Mouse (Mus musculus) intestine, embryonic 16.5 days (tissue): ENCODE results near the gene Hemk1. TPM values are rescaled to one million over a fixed set of nuclear protein-coding genes. Genes with fewer than 3 reads are reported as not detected.

Experiments used
- ATAC-seq: fragments of 200-750 bp; cut with Nextera tagmentation; 2 replicates; pipeline ENCODE4 v1.8.0; 2017; ENCODE audit warnings: moderate TSS enrichment, moderate library complexity
- H3K27ac ChIP-seq: fragments of 300-500 bp; sonication (generic); 2 replicates; pipeline ENCODE4 v1.5.1; 2014; ENCODE audit warnings: mild to moderate bottlenecking, low read length
- H3K27me3 ChIP-seq: fragments of 300-500 bp; sonication (generic); replicated peaks from 2 replicates; pipeline ENCODE4 v1.6.1; 2014; ENCODE audit warnings: low read length, control low read depth, mixed read lengths; ENCODE audit not compliant: control insufficient read depth, insufficient read depth
- H3K36me3 ChIP-seq: fragments of 300-500 bp; sonication (generic); 2 replicates; pipeline ENCODE4 v1.6.1; 2014; ENCODE audit warnings: low read length, control low read depth; ENCODE audit not compliant: control insufficient read depth, insufficient read depth
- H3K4me1 ChIP-seq: fragments of 300-500 bp; sonication (generic); 2 replicates; pipeline ENCODE4 v1.6.1; 2014; ENCODE audit warnings: low read length, control low read depth, mixed read lengths; ENCODE audit not compliant: control insufficient read depth, insufficient read depth
- H3K4me2 ChIP-seq: fragments of 300-500 bp; sonication (generic); 2 replicates; pipeline ENCODE4 v1.6.1; 2014; ENCODE audit warnings: low read depth, low read length, control low read depth
- H3K4me3 ChIP-seq: fragments of 300-500 bp; sonication (generic); 2 replicates; pipeline ENCODE4 v1.5.1; 2014; ENCODE audit warnings: mild to moderate bottlenecking, low read length
- H3K9ac ChIP-seq: fragments of 300-500 bp; sonication (generic); 2 replicates; pipeline ENCODE4 v1.6.1; 2014; ENCODE audit warnings: low read depth, low read length
- H3K9me3 ChIP-seq: fragments of 300-500 bp; sonication (generic); 2 replicates; pipeline ENCODE4 v1.6.1; 2016; ENCODE audit warnings: low read length, control low read depth; ENCODE audit not compliant: control insufficient read depth
- WGBS: fragments of 180-500 bp; shearing (Covaris S2); extraction: QIAGEN DNeasy Blood & Tissue Kit; methylation state at CpG from one replicate; pipeline ENCODE4 v1.1.7; 2014; 5-methylcytosine and 5-hydroxymethylcytosine counted together
- polyA plus RNA-seq: library from polyadenylated mRNA; unstranded; fragments of >200 nt; fragmentation: Nextera tagmentation; extraction: Ambion mirVana; gene quantifications from 2 replicates; pipeline ENCODE4 v1.2.1, GENCODE M21; 2015

Gene Hemk1
- 11.2 and 11.8 TPM in 2 replicates for polyA plus RNA-seq

GRCm38 (mm10) chr9:107338172-107338883 lies at the start of gene Hemk1:
TSS of gene Hemk1 (minus strand) at chr9:107338350.
- Histone ChIP-seq H3K9me3 (no peaks in the 10 kb centered on the region), H3K27ac (no peak within 1 kb of the TSS), H3K9ac (peak within 1 kb of the TSS; percentile 80), H3K4me2 (peak within 1 kb of the TSS; percentile 93), H3K36me3 (no peaks in the 10 kb centered on the region), H3K4me3 (peak within 1 kb of the TSS; percentile 60), H3K4me1 (peaks cover 16% of the 10 kb centered on the region), H3K27me3 (0 out of 2 replicates have a peak, but pooled peaks cover 3% of the 10 kb centered on the region)
- peak; percentile 80 for ATAC-seq
- 4% methylated on average over 30 of the region's 30 CpGs for WGBS

GRCm38 (mm10) chr9:107387708-107388107 lies 49.6 kb upstream of the Hemk1 start:
- Histone ChIP-seq H3K9me3 (no peaks in the 10 kb centered on the region), H3K4me1 (peaks cover 12% of the 10 kb centered on the region), H3K27ac (no peak overlapping the region), H3K4me3 (no peak overlapping the region), H3K27me3 (peaks cover 12% of the 10 kb centered on the region), H3K4me2 (no peak overlapping the region), H3K36me3 (no peaks in the 10 kb centered on the region), H3K9ac (no peak overlapping the region)
- WGBS: 89% methylated on average over 3 of the region's 3 CpGs
- no peak for ATAC-seq

- Histone ChIP-seq H3K4me1 (peaks cover 12% of the 10 kb centered on the region), H3K27me3 (peaks cover 20% of the 10 kb centered on the region)
These were observed 48.6 kb upstream of the Hemk1 start for GRCm38 (mm10) chr9:107386722-107387121.

GRCm38 (mm10) chr9:107384396-107384795 lies 46.2 kb upstream of the Hemk1 start:
- 37% methylated on average over 3 of the region's 3 CpGs for WGBS
- no peak overlapping the region for H3K4me3 ChIP-seq
- H3K9ac ChIP-seq: no peak overlapping the region
- H3K9me3 ChIP-seq: no peaks in the 10 kb centered on the region
- no peak overlapping the region for H3K27ac ChIP-seq
- H3K4me1 ChIP-seq: peaks cover 7% of the 10 kb centered on the region
- no peak for ATAC-seq
- H3K36me3 ChIP-seq: no peaks in the 10 kb centered on the region
- no peak overlapping the region for H3K4me2 ChIP-seq
- H3K27me3 ChIP-seq: peaks cover 37% of the 10 kb centered on the region

More at GRCm38 (mm10) chr9:107386722-107387121, 48.6 kb upstream of the Hemk1 start:
- WGBS: 74% methylated on average over 3 of the region's 3 CpGs
- Histone ChIP-seq H3K4me2 (no peak overlapping the region), H3K27ac (no peak overlapping the region), H3K4me3 (no peak overlapping the region), H3K36me3 (no peaks in the 10 kb centered on the region), H3K9me3 (no peaks in the 10 kb centered on the region), H3K9ac (no peak overlapping the region)
- no peak for ATAC-seq

GRCm38 (mm10) chr9:107381723-107382122 lies 43.6 kb upstream of the Hemk1 start:
- H3K9ac ChIP-seq: no peak overlapping the region
- H3K4me2 ChIP-seq: no peak overlapping the region
- peaks cover 4% of the 10 kb centered on the region; the same call in 1 of the 2 replicates for H3K4me1 ChIP-seq
- ATAC-seq: no peak
- no peaks in the 10 kb centered on the region for H3K36me3 ChIP-seq
- H3K27ac ChIP-seq: no peak overlapping the region
- H3K27me3 ChIP-seq: peaks cover 57% of the 10 kb centered on the region
- H3K4me3 ChIP-seq: no peak overlapping the region
- no peaks in the 10 kb centered on the region for H3K9me3 ChIP-seq
- 8% methylated on average over 8 of the region's 8 CpGs for WGBS

- Histone ChIP-seq H3K4me2 (peak overlapping the region; percentile 72), H3K9me3 (no peaks in the 10 kb centered on the region), H3K36me3 (no peaks in the 10 kb centered on the region), H3K4me3 (peak overlapping the region; percentile 46), H3K27me3 (peaks cover 56% of the 10 kb centered on the region), H3K9ac (peak overlapping the region; percentile 27), H3K4me1 (peaks cover 4% of the 10 kb centered on the region; the same call in 1 of the 2 replicates), H3K27ac (no peak overlapping the region)
- ATAC-seq: peak; percentile 50; the same call in 1 of the 2 replicates
- WGBS: under 1% methylated on average over 35 of the region's 35 CpGs
These were observed 39.9 kb upstream of the Hemk1 start for GRCm38 (mm10) chr9:107377961-107378512.

GRCm38 (mm10) chr9:107375451-107375850 lies 37.3 kb upstream of the Hemk1 start:
- no peak for ATAC-seq

GRCm38 (mm10) chr9:107374623-107375022 lies 36.5 kb upstream of the Hemk1 start:
- H3K4me1 ChIP-seq: peaks cover 4% of the 10 kb centered on the region; the same call in 1 of the 2 replicates
- H3K27ac ChIP-seq: no peak overlapping the region
- no peak overlapping the region for H3K4me3 ChIP-seq
- 7% methylated on average over 8 of the region's 8 CpGs for WGBS
- 0 out of 2 replicates have a peak, but pooled peaks have one; percentile 16 for ATAC-seq
- H3K9ac ChIP-seq: no peak overlapping the region
- H3K9me3 ChIP-seq: no peaks in the 10 kb centered on the region
- H3K4me2 ChIP-seq: no peak overlapping the region
- H3K36me3 ChIP-seq: no peaks in the 10 kb centered on the region
- peaks cover 30% of the 10 kb centered on the region for H3K27me3 ChIP-seq

More at GRCm38 (mm10) chr9:107375451-107375850, 37.3 kb upstream of the Hemk1 start:
- H3K36me3 ChIP-seq: no peaks in the 10 kb centered on the region
- no peak overlapping the region for H3K4me3 ChIP-seq
- peaks cover 38% of the 10 kb centered on the region for H3K27me3 ChIP-seq
- no peak overlapping the region for H3K27ac ChIP-seq
- no peaks in the 10 kb centered on the region for H3K9me3 ChIP-seq
- peaks cover 4% of the 10 kb centered on the region; the same call in 1 of the 2 replicates for H3K4me1 ChIP-seq
- WGBS: 22% methylated on average over 5 of the region's 5 CpGs
- H3K9ac ChIP-seq: no peak overlapping the region
- no peak overlapping the region for H3K4me2 ChIP-seq

- H3K4me3 ChIP-seq: no peak overlapping the region
- no peak for ATAC-seq
- H3K27me3 ChIP-seq: peaks cover 10% of the 10 kb centered on the region; the same call in 1 of the 2 replicates
- no peaks in the 10 kb centered on the region for H3K36me3 ChIP-seq
- no peak overlapping the region for H3K9ac ChIP-seq
- no peaks in the 10 kb centered on the region for H3K4me1 ChIP-seq
- H3K4me2 ChIP-seq: no peak overlapping the region
- no peak overlapping the region for H3K27ac ChIP-seq
- WGBS: 59% methylated on average over 4 of the region's 4 CpGs
- no peaks in the 10 kb centered on the region for H3K9me3 ChIP-seq
These were observed 34.3 kb upstream of the Hemk1 start for GRCm38 (mm10) chr9:107372441-107372840.
